Mouse (Mus musculus): Measurements from ENCODE around the gene Lrrc9.

- TF ChIP-seq POLR2A (IDR thresholded peaks at IDR 0.05; ENCODE audit: control insufficient read depth in 1 of 2, insufficient read depth in 1 of 2, low read depth in 1 of 2, low read length in 2 of 2, poor library complexity in 1 of 2) (no peak), CTCF (IDR thresholded peaks at IDR 0.05 in 2 of 3, conservative IDR thresholded peaks at IDR 0.05 in 1 of 3; ENCODE audit: control insufficient read depth in 1 of 3, insufficient read depth in 1 of 3, low read depth in 2 of 3, low read length in 3 of 3, poor library complexity in 1 of 3, severe bottlenecking in 1 of 3) (no peak), POLR2AphosphoS2 (IDR thresholded peaks at IDR 0.05; ENCODE audit: low read length) (no peak), CHD1 (IDR thresholded peaks at IDR 0.05; ENCODE audit: low read depth, low read length) (no peak)
Observed at GRCm38 (mm10) chr12:72564281-72564795, 122.7 kb downstream of the Lrrc9 start.
